In the genomic region with DNA sequence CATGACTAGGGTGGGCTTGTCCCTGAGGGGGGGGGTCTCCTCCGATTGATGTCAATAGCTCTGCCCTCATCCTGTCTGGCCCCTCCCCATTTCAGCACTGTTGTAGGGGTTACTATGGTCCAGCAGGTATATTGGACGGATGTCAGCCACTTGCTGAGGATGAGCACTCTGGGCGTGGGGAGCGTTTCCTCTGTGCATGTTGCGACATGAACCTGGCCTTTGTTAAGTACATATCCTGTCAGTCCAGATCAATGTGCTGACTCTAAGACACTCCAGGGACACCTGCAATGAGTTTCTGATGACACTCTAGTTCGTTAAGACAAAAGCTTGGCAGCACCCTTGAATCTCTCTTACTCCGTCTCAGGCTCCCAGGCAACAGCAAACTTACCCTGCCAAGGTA, we compare ENCODE assay signal across 26 mouse cellular contexts. TPM values are rescaled to one million over a fixed set of nuclear protein-coding genes. Genes with fewer than 3 reads are reported as not detected.
DNase-seq lines count a peak whose midpoint lies in the region; ATAC-seq and TF ChIP-seq lines count a peak whose summit lies in the region.
"Had no signal": no experiment of that assay in that cellular context is flagged by ENCODE, and none has a peak within 500 bp of the region (broad histone marks: within the 10 kb centered on the region; RNA-seq: fewer than 3 reads in every experiment).

No protein-coding gene starts in this region.

- no peak for DNase-seq in hindbrain, postnatal 0 days (ENCODE audit: low spot score)
- no peak for DNase-seq in limb, embryonic 10.5 days (ENCODE audit: low spot score)
- DNase-seq in yolk sac, embryonic 10.5 days (ENCODE audit: low spot score): peak; percentile 79
- DNase-seq in adrenal gland, adult 18-20 months (ENCODE audit: low spot score in 2 of 2): no peak
- DNase-seq in kidney, postnatal 36 days: no peak
- DNase-seq: adrenal gland, postnatal 36 days; cerebellum, adult 2 months; gastrocnemius, postnatal 36 days; heart, postnatal 36 days; kidney, adult 18-20 months; kidney, postnatal 14 days; right cerebral cortex, postnatal 25 days; thymus, adult 2 months had no signal

- no peak overlapping the region for H3K4me3 ChIP-seq in hindbrain, embryonic 13.5 days
- H3K4me3 ChIP-seq in hindbrain, postnatal 0 days (ENCODE audit: low read length): no peak overlapping the region
- H3K4me3 ChIP-seq in neural tube, embryonic 14.5 days (ENCODE audit: low read depth, low read length): no peak overlapping the region
- no peak overlapping the region for H3K4me3 ChIP-seq in neural tube, embryonic 15.5 days (replicated peaks)
- no peak overlapping the region for H3K4me3 ChIP-seq in limb, embryonic 10.5 days
- H3K4me3 ChIP-seq: erythroblast, embryonic 14.5 days; heart, embryonic 12.5 days; hindbrain, embryonic 15.5 days; left cerebral cortex, adult 2 months; limb, embryonic 12.5 days; midbrain, embryonic 12.5 days; neural tube, embryonic 13.5 days had no signal

- no peaks in the 10 kb centered on the region for H3K36me3 ChIP-seq in hindbrain, embryonic 13.5 days
- no peaks in the 10 kb centered on the region for H3K36me3 ChIP-seq in hindbrain, postnatal 0 days (ENCODE audit: insufficient read depth, low read length)
- H3K36me3 ChIP-seq in neural tube, embryonic 14.5 days (ENCODE audit: control insufficient read depth, insufficient read depth, low read length): no peaks in the 10 kb centered on the region
- no peaks in the 10 kb centered on the region for H3K36me3 ChIP-seq in neural tube, embryonic 15.5 days
- H3K36me3 ChIP-seq in limb, embryonic 10.5 days: no peaks in the 10 kb centered on the region
- H3K36me3 ChIP-seq: heart, embryonic 12.5 days; hindbrain, embryonic 15.5 days; limb, embryonic 12.5 days; midbrain, embryonic 12.5 days; neural tube, embryonic 13.5 days had no signal

- H3K27ac ChIP-seq in hindbrain, embryonic 13.5 days: no peak overlapping the region
- H3K27ac ChIP-seq in hindbrain, postnatal 0 days: no peak overlapping the region
- H3K27ac ChIP-seq in neural tube, embryonic 14.5 days (ENCODE audit: low read depth, low read length): no peak overlapping the region
- no peak overlapping the region for H3K27ac ChIP-seq in neural tube, embryonic 15.5 days (replicated peaks)
- H3K27ac ChIP-seq in limb, embryonic 10.5 days: 0 out of 2 replicates have a peak overlapping the region, but pooled peaks have one; percentile 68
- H3K27ac ChIP-seq: hindbrain, embryonic 15.5 days; left cerebral cortex, adult 2 months; limb, embryonic 12.5 days; macrophage; midbrain, embryonic 12.5 days; neural tube, embryonic 13.5 days had no signal

- H3K4me2 ChIP-seq in hindbrain, embryonic 13.5 days: no peak overlapping the region
- H3K4me2 ChIP-seq in hindbrain, postnatal 0 days (ENCODE audit: low read depth, low read length): no peak overlapping the region
- H3K4me2 ChIP-seq in neural tube, embryonic 14.5 days (ENCODE audit: low read depth, low read length): no peak overlapping the region
- H3K4me2 ChIP-seq in neural tube, embryonic 15.5 days: no peak overlapping the region
- H3K4me2 ChIP-seq: heart, embryonic 12.5 days; hindbrain, embryonic 15.5 days; limb, embryonic 12.5 days; midbrain, embryonic 12.5 days; neural tube, embryonic 13.5 days had no signal

- H3K9ac ChIP-seq in hindbrain, embryonic 13.5 days: no peak overlapping the region
- H3K9ac ChIP-seq in hindbrain, postnatal 0 days (replicated peaks; ENCODE audit: low read length): no peak overlapping the region
- H3K9ac ChIP-seq in neural tube, embryonic 14.5 days (replicated peaks; ENCODE audit: low read depth, low read length): no peak overlapping the region
- H3K9ac ChIP-seq in neural tube, embryonic 15.5 days (replicated peaks): no peak overlapping the region
- H3K9ac ChIP-seq: heart, embryonic 12.5 days; hindbrain, embryonic 15.5 days; limb, embryonic 12.5 days; midbrain, embryonic 12.5 days; neural tube, embryonic 13.5 days had no signal

- ATAC-seq in hindbrain, embryonic 13.5 days (ENCODE audit: low FRiP score): 0 out of 2 replicates have a peak, but pooled peaks have one; percentile 32
- ATAC-seq in hindbrain, postnatal 0 days: no peak
- ATAC-seq in neural tube, embryonic 14.5 days (ENCODE audit: low read depth): peak; percentile 51; the same call in 1 of the 2 replicates
- no peak for ATAC-seq in neural tube, embryonic 15.5 days (ENCODE audit: low FRiP score)
- ATAC-seq: forebrain, embryonic 16.5 days had no signal

- TF ChIP-seq CTCF in hindbrain, postnatal 0 days (IDR thresholded peaks at IDR 0.05; ENCODE audit: low read depth): no peak

- WGBS in hindbrain, embryonic 13.5 days: 90% methylated on average over 7 of the region's 7 CpGs
- 84% methylated on average over 7 of the region's 7 CpGs for WGBS in hindbrain, postnatal 0 days
- WGBS in neural tube, embryonic 14.5 days: 90% methylated on average over 7 of the region's 7 CpGs
- WGBS in neural tube, embryonic 15.5 days: 83% methylated on average over 7 of the region's 7 CpGs
- WGBS in limb, embryonic 10.5 days: 79% methylated on average over 7 of the region's 7 CpGs

- no peaks in the 10 kb centered on the region for H3K4me1 ChIP-seq in hindbrain, embryonic 13.5 days (replicated peaks)
- no peaks in the 10 kb centered on the region for H3K4me1 ChIP-seq in hindbrain, postnatal 0 days (ENCODE audit: insufficient read depth, low read length)
- no peaks in the 10 kb centered on the region for H3K4me1 ChIP-seq in neural tube, embryonic 14.5 days (ENCODE audit: control insufficient read depth, insufficient read depth, low read length)
- H3K4me1 ChIP-seq in neural tube, embryonic 15.5 days: no peaks in the 10 kb centered on the region
- H3K4me1 ChIP-seq in limb, embryonic 10.5 days: peaks cover 24% of the 10 kb centered on the region
- H3K4me1 ChIP-seq: hindbrain, embryonic 15.5 days; neural tube, embryonic 13.5 days had no signal

- H3K9me3 ChIP-seq in hindbrain, embryonic 13.5 days: no peaks in the 10 kb centered on the region
- no peaks in the 10 kb centered on the region for H3K9me3 ChIP-seq in hindbrain, postnatal 0 days (ENCODE audit: low read length)
- H3K9me3 ChIP-seq in neural tube, embryonic 14.5 days (ENCODE audit: control insufficient read depth, low read length): no peaks in the 10 kb centered on the region
- H3K9me3 ChIP-seq in neural tube, embryonic 15.5 days (replicated peaks): no peaks in the 10 kb centered on the region
- H3K9me3 ChIP-seq in limb, embryonic 10.5 days (replicated peaks): no peaks in the 10 kb centered on the region
- H3K9me3 ChIP-seq: heart, embryonic 12.5 days; hindbrain, embryonic 15.5 days; limb, embryonic 12.5 days; midbrain, embryonic 12.5 days; neural tube, embryonic 13.5 days had no signal

- peaks cover 3% of the 10 kb centered on the region; the same call in 1 of the 2 replicates for H3K27me3 ChIP-seq in hindbrain, embryonic 13.5 days
- 0 out of 2 replicates have a peak, but pooled peaks cover under 1% of the 10 kb centered on the region for H3K27me3 ChIP-seq in hindbrain, postnatal 0 days (ENCODE audit: insufficient read depth, low read length)
- H3K27me3 ChIP-seq in neural tube, embryonic 14.5 days (ENCODE audit: control insufficient read depth, insufficient read depth, low read length): no peaks in the 10 kb centered on the region
- H3K27me3 ChIP-seq in neural tube, embryonic 15.5 days (replicated peaks): no peaks in the 10 kb centered on the region
- peaks cover 17% of the 10 kb centered on the region; the same call in 1 of the 2 replicates for H3K27me3 ChIP-seq in limb, embryonic 10.5 days (ENCODE audit: low read depth, poor library complexity, severe bottlenecking)
- H3K27me3 ChIP-seq: CH12.LX; hindbrain, embryonic 15.5 days; limb, embryonic 12.5 days; neural tube, embryonic 13.5 days had no signal

RNA-seq across cellular contexts. Expression of gene Gm5148, which starts 8.6 kb away (rescaled TPM):
- polyA plus RNA-seq in hindbrain, embryonic 13.5 days (2015; fragmentation: Nextera tagmentation; extraction: Ambion mirVana): 8.5 and 10.7 TPM in 2 replicates
- total RNA-seq in hindbrain, postnatal 0 days (2014; rRNA removed): 8.7 and 10.5 TPM in 2 replicates
- polyA plus RNA-seq in hindbrain, postnatal 0 days (2015; fragmentation: Nextera tagmentation; extraction: Ambion mirVana): 12.0 and 12.5 TPM in 2 replicates
- polyA plus RNA-seq in neural tube, embryonic 14.5 days (2014; fragmentation: Nextera tagmentation; extraction: Ambion mirVana): 9.7 and 15.4 TPM in 2 replicates
- 9.2 and 15.2 TPM in 2 replicates for polyA plus RNA-seq in neural tube, embryonic 15.5 days (2015; fragmentation: Nextera tagmentation; extraction: Ambion mirVana)
- polyA plus RNA-seq in limb, embryonic 10.5 days (2016; fragmentation: Nextera tagmentation; extraction: Ambion mirVana): 4.6 and 5.7 TPM in 2 replicates
- total RNA-seq in adrenal gland, adult 18-20 months (2021): 1 to 10 TPM in 1 of 2 experiments, under 1 TPM in 1; 0.30 to 1.7 TPM
- total RNA-seq: gastrocnemius, postnatal 36 days had no signal

Comparison
In these comparisons a context has a peak if more than half of its experiments do, and no peak if none do; other contexts are left out.
1. ATAC-seq: peak in hindbrain, embryonic 13.5 days (single experiment) and neural tube, embryonic 14.5 days (single experiment); none in hindbrain, postnatal 0 days (single experiment) and neural tube, embryonic 15.5 days (single experiment).